Mouse (Mus musculus) heart, postnatal 0 days (tissue): Measurements from ENCODE around the gene Gm9780.
"Not testable (repeated sequence)": the region's sequence is repeated elsewhere in the genome, so short reads cannot be mapped to it uniquely, and the experiment has no call there.

ENCODE experiments used
- CTCF ChIP-seq: IDR thresholded peaks from 2 replicates; pipeline ENCODE4 v1.5.1; 2016; ENCODE audit warnings: antibody characterized with exemption, control low read depth, low read depth
- EP300 ChIP-seq: IDR thresholded peaks from 2 replicates; pipeline ENCODE4 v1.6.1; 2016; ENCODE audit warnings: antibody characterized with exemption, low read depth

- TF ChIP-seq CTCF, EP300: not testable (repeated sequence)
Measured at GRCm38 (mm10) chr14:26007462-26007861, 35.0 kb downstream of the Gm9780 start.
